Mouse (Mus musculus) embryonic fibroblast, embryonic 13.5 days (primary cell): Measurements from ENCODE around the gene Med4.

ENCODE experiments used
- CTCF ChIP-seq: IDR thresholded peaks from 2 replicates; pipeline ENCODE4 v1.5.1; 2011; ENCODE audit warnings: mild to moderate bottlenecking, control low read depth, low read length, moderate library complexity, borderline replicate concordance; ENCODE audit not compliant: insufficient read depth
- POLR2A ChIP-seq: IDR thresholded peaks from 2 replicates; pipeline ENCODE4 v1.6.1; 2011; ENCODE audit warnings: low read depth, mild to moderate bottlenecking, control low read depth, low read length, moderate library complexity

DNA sequence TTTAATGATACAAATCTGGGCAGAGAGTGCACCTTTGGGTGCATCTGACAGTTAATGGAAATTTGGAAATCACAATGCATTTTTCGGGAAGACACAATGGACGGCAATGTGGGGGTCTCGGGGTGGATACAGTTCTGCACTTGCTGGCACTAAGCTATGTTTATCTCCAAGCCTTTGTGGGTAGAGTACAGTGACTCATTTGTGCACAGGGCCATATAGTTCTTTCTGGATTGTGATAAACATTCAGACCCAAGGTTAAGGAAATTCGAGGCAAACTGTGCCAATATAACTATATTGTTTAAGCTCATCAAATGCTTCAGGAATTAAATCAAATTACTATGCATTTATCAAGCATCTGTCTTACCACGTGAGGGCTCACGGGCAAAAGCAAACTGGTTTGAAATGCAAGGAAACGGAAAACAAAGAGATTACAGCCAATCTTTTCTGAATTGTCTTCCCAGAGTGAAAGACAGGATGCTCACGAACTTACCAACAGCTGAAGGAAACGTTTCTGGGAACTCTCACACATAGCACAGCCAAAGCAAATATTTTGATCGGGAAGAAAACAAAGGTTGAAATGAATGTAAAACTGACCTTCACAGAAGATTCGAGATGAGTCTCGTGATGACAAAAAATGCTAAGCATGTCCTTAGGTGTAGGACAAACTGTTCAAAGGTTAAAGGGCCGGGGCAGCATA is 6.4 kb upstream of the Med4 start:
- TF ChIP-seq POLR2A (no peak), CTCF (no peak)
